Mouse (Mus musculus) heart, embryonic 14.5 days (tissue): ENCODE measurements at regions not wholly inside any gene's neighbourhood (a gene's known extent, or its start where the extent isn't known, plus 50 kb on each side); places are given as distances from the start of the nearest gene placed in this dataset.

Experiments
- ATAC-seq: fragments of 200-750 bp; cut with Nextera tagmentation; 2 replicates; pipeline ENCODE4 v1.8.0; 2017; ENCODE audit warnings: low read depth, moderate TSS enrichment; ENCODE audit not compliant: insufficient number of reproducible peaks, insufficient read depth, low FRiP score
- H3K27ac ChIP-seq, 2 experiments: fragments of 200-500 bp in 1 of 2; fragments of 300-500 bp in 1 of 2; sonication (generic) in 1 of 2; replicated peaks in 1 of 2; 2 replicates each; pipeline ENCODE4 v1.5.1; 2012 to 2014; ENCODE audit warnings: low read depth in 2 of 2, low read length in 2 of 2, control low read depth in 1 of 2, mild to moderate bottlenecking in 1 of 2, mixed read lengths in 1 of 2; ENCODE audit not compliant: control insufficient read depth in 1 of 2, insufficient read depth in 1 of 2
- H3K27me3 ChIP-seq: fragments of 300-500 bp; sonication (generic); 2 replicates; pipeline ENCODE4 v1.6.1; 2014; ENCODE audit warnings: mild to moderate bottlenecking, low read length, control low read depth; ENCODE audit not compliant: control insufficient read depth, insufficient read depth
- H3K36me3 ChIP-seq: fragments of 300-500 bp; sonication (generic); 2 replicates; pipeline ENCODE4 v1.6.1; 2014; ENCODE audit warnings: mild to moderate bottlenecking, control low read depth, low read length, mixed read lengths; ENCODE audit not compliant: control insufficient read depth, insufficient read depth
- H3K4me1 ChIP-seq, 2 experiments: fragments of 200-500 bp in 1 of 2; fragments of 300-500 bp in 1 of 2; sonication (generic) in 1 of 2; 2 replicates each; pipeline ENCODE4 v1.6.1; 2012 to 2014; ENCODE audit warnings: low read length in 2 of 2, control low read depth in 1 of 2, mixed read lengths in 1 of 2; ENCODE audit not compliant: control insufficient read depth in 2 of 2, insufficient read depth in 2 of 2
- H3K4me2 ChIP-seq: fragments of 300-500 bp; sonication (generic); 2 replicates; pipeline ENCODE4 v1.6.1; 2014; ENCODE audit warnings: mild to moderate bottlenecking, low read length
- H3K4me3 ChIP-seq, 2 experiments: fragments of 200-500 bp in 1 of 2; fragments of 300-500 bp in 1 of 2; sonication (generic) in 1 of 2; 2 replicates each; pipeline ENCODE4 v1.5.1; 2012 to 2014; ENCODE audit warnings: low read length in 2 of 2, mild to moderate bottlenecking in 2 of 2, control low read depth in 1 of 2, low read depth in 1 of 2, moderate library complexity in 1 of 2; ENCODE audit not compliant: control insufficient read depth in 1 of 2, insufficient read depth in 1 of 2
- H3K9ac ChIP-seq: fragments of 300-500 bp; sonication (generic); 2 replicates; pipeline ENCODE4 v1.6.1; 2014; ENCODE audit warnings: mild to moderate bottlenecking, low read length
- H3K9me3 ChIP-seq: fragments of 300-500 bp; sonication (generic); 2 replicates; pipeline ENCODE4 v1.6.1; 2016; ENCODE audit warnings: low read length, control low read depth; ENCODE audit not compliant: control insufficient read depth
- WGBS: fragments of 180-500 bp; shearing (Covaris S2); extraction: QIAGEN DNeasy Blood & Tissue Kit; methylation state at CpG from one replicate; pipeline ENCODE4 v1.1.7; 2014; 5-methylcytosine and 5-hydroxymethylcytosine counted together

GRCm38 (mm10) chr15:97161530-97161929 is 85.4 kb upstream of the Pced1b start:
- Histone ChIP-seq H3K9ac (no peak overlapping the region), H3K27me3 (no peaks in the 10 kb centered on the region)
- 78% methylated on average over 5 of the region's 5 CpGs for WGBS

GRCm38 (mm10) chr15:97152354-97152753 is 94.6 kb upstream of the Pced1b start:
- WGBS = 55% methylated on average over 8 of the region's 8 CpGs
- H3K9me3 ChIP-seq = no peaks in the 10 kb centered on the region

More at GRCm38 (mm10) chr15:97161530-97161929, 85.4 kb upstream of the Pced1b start:
- H3K4me2 ChIP-seq = no peak overlapping the region
- ATAC-seq = no peak
- no peaks in the 10 kb centered on the region for H3K9me3 ChIP-seq
- H3K4me3 ChIP-seq = no peak overlapping the region
- no peak overlapping the region for H3K27ac ChIP-seq
- no peaks in the 10 kb centered on the region for H3K36me3 ChIP-seq
- H3K4me1 ChIP-seq = no peaks in the 10 kb centered on the region; a peak in 1 of 4 replicates

GRCm38 (mm10) chr15:97151793-97152192 is 95.1 kb upstream of the Pced1b start:
- Histone ChIP-seq H3K27me3 (no peaks in the 10 kb centered on the region), H3K4me3 (no peak overlapping the region), H3K9ac (no peak overlapping the region), H3K4me2 (no peak overlapping the region), H3K4me1 (no peaks in the 10 kb centered on the region), H3K9me3 (no peaks in the 10 kb centered on the region), H3K36me3 (no peaks in the 10 kb centered on the region), H3K27ac (no peak overlapping the region)
- ATAC-seq = no peak
- WGBS = 77% methylated on average over 12 of the region's 12 CpGs

More at GRCm38 (mm10) chr15:97152354-97152753, 94.6 kb upstream of the Pced1b start:
- Histone ChIP-seq H3K27me3 (no peaks in the 10 kb centered on the region), H3K4me2 (no peak overlapping the region), H3K4me3 (no peak overlapping the region), H3K9ac (no peak overlapping the region), H3K36me3 (no peaks in the 10 kb centered on the region), H3K27ac (no peak overlapping the region), H3K4me1 (no peaks in the 10 kb centered on the region)
- no peak for ATAC-seq

- no peaks in the 10 kb centered on the region for H3K36me3 ChIP-seq
- no peak for ATAC-seq
- no peaks in the 10 kb centered on the region for H3K9me3 ChIP-seq
- H3K9ac ChIP-seq = no peak overlapping the region
- H3K27me3 ChIP-seq = no peaks in the 10 kb centered on the region
- no peak overlapping the region for H3K4me2 ChIP-seq
- WGBS = 78% methylated on average over 10 of the region's 10 CpGs
- H3K27ac ChIP-seq = no peak overlapping the region
- H3K4me1 ChIP-seq = no peaks in the 10 kb centered on the region
- H3K4me3 ChIP-seq = no peak overlapping the region
These were observed 95.4 kb upstream of the Slc38a4 start for GRCm38 (mm10) chr15:97150983-97151735.

GRCm38 (mm10) chr15:97141958-97142357 is 86.2 kb upstream of the Slc38a4 start:
- no peak overlapping the region for H3K27ac ChIP-seq
- H3K4me1 ChIP-seq = no peaks in the 10 kb centered on the region
- WGBS = 69% methylated on average over 2 of the region's 2 CpGs
- ATAC-seq = no peak
- H3K4me2 ChIP-seq = no peak overlapping the region
- no peak overlapping the region for H3K4me3 ChIP-seq
- H3K9me3 ChIP-seq = peaks cover 8% of the 10 kb centered on the region
- H3K27me3 ChIP-seq = no peaks in the 10 kb centered on the region
- H3K9ac ChIP-seq = no peak overlapping the region
- H3K36me3 ChIP-seq = no peaks in the 10 kb centered on the region

GRCm38 (mm10) chr15:97138265-97138664 is 82.5 kb upstream of the Slc38a4 start:
- Histone ChIP-seq H3K4me1 (no peaks in the 10 kb centered on the region), H3K27me3 (no peaks in the 10 kb centered on the region), H3K27ac (no peak overlapping the region), H3K4me3 (no peak overlapping the region), H3K9me3 (peaks cover 12% of the 10 kb centered on the region), H3K36me3 (no peaks in the 10 kb centered on the region), H3K9ac (no peak overlapping the region), H3K4me2 (no peak overlapping the region)
- WGBS = 75% methylated on average over 3 of the region's 3 CpGs
- no peak for ATAC-seq

- ATAC-seq = no peak
- Histone ChIP-seq H3K27ac (no peak overlapping the region), H3K4me2 (no peak overlapping the region), H3K4me1 (no peaks in the 10 kb centered on the region), H3K36me3 (no peaks in the 10 kb centered on the region), H3K27me3 (no peaks in the 10 kb centered on the region), H3K9me3 (peaks cover 12% of the 10 kb centered on the region), H3K4me3 (no peak overlapping the region), H3K9ac (no peak overlapping the region)
- 9% methylated on average over 11 of the region's 11 CpGs for WGBS
These were observed 79.5 kb upstream of the Slc38a4 start for GRCm38 (mm10) chr15:97135291-97135690.

GRCm38 (mm10) chr15:97127771-97128170 is 72.0 kb upstream of the Slc38a4 start:
- no peak for ATAC-seq
- Histone ChIP-seq H3K4me2 (no peak overlapping the region), H3K36me3 (no peaks in the 10 kb centered on the region), H3K9ac (no peak overlapping the region), H3K4me3 (no peak overlapping the region), H3K4me1 (peaks cover 0 to 4% of the 10 kb centered on the region in 2 experiments; a peak in 3 of 4 replicates), H3K27me3 (no peaks in the 10 kb centered on the region), H3K27ac (no peak overlapping the region), H3K9me3 (no peaks in the 10 kb centered on the region)
- WGBS = 80% methylated on average over 8 of the region's 8 CpGs
